Mouse (Mus musculus) embryonic fibroblast, embryonic 13.5 days (primary cell): Measurements from ENCODE around the gene Rassf1.

ENCODE experiments used
- CTCF ChIP-seq: IDR thresholded peaks from 2 replicates; pipeline ENCODE4 v1.5.1; 2011; ENCODE audit warnings: mild to moderate bottlenecking, control low read depth, low read length, moderate library complexity, borderline replicate concordance; ENCODE audit not compliant: insufficient read depth
- POLR2A ChIP-seq: IDR thresholded peaks from 2 replicates; pipeline ENCODE4 v1.6.1; 2011; ENCODE audit warnings: low read depth, mild to moderate bottlenecking, control low read depth, low read length, moderate library complexity

DNA sequence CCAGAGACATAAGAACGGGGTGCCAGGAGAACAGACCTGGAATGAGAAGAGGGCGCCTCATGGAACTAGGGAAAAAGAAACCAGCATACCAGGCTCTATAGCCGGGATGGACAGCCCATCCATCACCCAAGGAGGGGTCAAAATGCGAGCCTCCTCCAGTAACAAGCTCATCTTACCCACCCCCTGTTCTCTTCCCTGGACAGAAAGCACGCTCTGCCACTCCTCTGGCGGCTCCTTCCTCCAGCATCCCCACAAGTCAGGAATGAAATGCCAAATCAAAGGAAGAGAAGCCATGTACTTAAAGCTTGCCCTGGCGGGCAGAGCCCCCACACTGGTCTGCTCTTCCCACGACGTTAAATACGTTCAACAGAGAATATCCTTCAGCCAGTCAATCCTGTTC, 10.3 kb upstream of the Rassf1 start:
- TF ChIP-seq POLR2A (no peak), CTCF (no peak)
